Mouse (Mus musculus) small intestine, adult 10 weeks (tissue): ENCODE data around the gene Gm21836. TPM values are rescaled to one million over a fixed set of nuclear protein-coding genes. Genes with fewer than 3 reads are reported as not detected.

ENCODE experiments used
- polyA plus RNA-seq: library from polyadenylated mRNA; stranded (reverse); fragments of 350-450 nt; fragmentation: Illumina TruSeq; extraction: RNeasy Lipid Tissue Mini Kit (QIAGEN cat#74804); gene quantifications from one replicate; pipeline ENCODE4 v1.2.3, GENCODE M21; 2014; ENCODE audit warnings: low replicate concordance

The Gm21836 gene
- not detected for polyA plus RNA-seq

GRCm38 (mm10) chr9:124493693-124494092 lies at the start of gene Gm21836:
Gene Gm21836 (minus strand): TSS chr9:124493793.

GRCm38 (mm10) chr9:124476096-124476902 lies 17.3 kb downstream of the Gm21836 start, which contains the start of gene Ppp2r3d:
Gene Ppp2r3d (minus strand): TSS chr9:124476898.

Other genes with a start within 250 kb of the Gm21836 start
- gene 2010315B03Rik, start 181.1 kb downstream of the Gm21836 start, polyA plus RNA-seq: 191 TPM
- gene Ppp2r3d, start 16.9 kb downstream of the Gm21836 start, polyA plus RNA-seq: 4.5 TPM